Mouse (Mus musculus) neural tube, embryonic 13.5 days (tissue): ENCODE data around the gene Spg11. TPM values are rescaled to one million over a fixed set of nuclear protein-coding genes. Genes with fewer than 3 reads are reported as not detected.

Experiments
- ATAC-seq: fragments of 200-750 bp; cut with Nextera tagmentation; 2 replicates; pipeline ENCODE4 v1.8.0; 2017; ENCODE audit warnings: low read depth, mild to moderate bottlenecking, moderate TSS enrichment, moderate library complexity
- H3K27ac ChIP-seq: fragments of 300-500 bp; sonication (generic); replicated peaks from 2 replicates; pipeline ENCODE4 v1.5.1; 2015; ENCODE audit warnings: moderate library complexity, mild to moderate bottlenecking, inconsistent platforms
- H3K27me3 ChIP-seq: fragments of 300-500 bp; sonication (generic); 2 replicates; pipeline ENCODE4 v1.6.1; 2015; ENCODE audit warnings: mild to moderate bottlenecking, inconsistent platforms
- H3K36me3 ChIP-seq: fragments of 300-500 bp; sonication (generic); 2 replicates; pipeline ENCODE4 v1.6.1; 2015; ENCODE audit warnings: mild to moderate bottlenecking, inconsistent platforms
- H3K4me1 ChIP-seq: fragments of 300-500 bp; sonication (generic); replicated peaks from 2 replicates; pipeline ENCODE4 v1.6.1; 2015; ENCODE audit warnings: inconsistent platforms
- H3K4me2 ChIP-seq: fragments of 300-500 bp; sonication (generic); 2 replicates; pipeline ENCODE4 v1.6.1; 2015; ENCODE audit warnings: inconsistent platforms, mild to moderate bottlenecking, moderate library complexity
- H3K4me3 ChIP-seq: fragments of 300-500 bp; sonication (generic); 2 replicates; pipeline ENCODE4 v1.5.1; 2015; ENCODE audit warnings: mild to moderate bottlenecking, inconsistent platforms
- H3K9ac ChIP-seq: fragments of 300-500 bp; sonication (generic); 2 replicates; pipeline ENCODE4 v1.6.1; 2015; ENCODE audit warnings: moderate library complexity, mild to moderate bottlenecking, inconsistent platforms
- H3K9me3 ChIP-seq: fragments of 300-500 bp; sonication (generic); 2 replicates; pipeline ENCODE4 v1.6.1; 2016; ENCODE audit warnings: inconsistent platforms
- WGBS: fragments of 180-500 bp; shearing (Covaris S2); methylation state at CpG from one replicate; pipeline ENCODE4 v1.1.7; 2015; 5-methylcytosine and 5-hydroxymethylcytosine counted together
- polyA plus RNA-seq: library from polyadenylated mRNA; unstranded; fragments of >200 nt; fragmentation: Nextera tagmentation; extraction: Ambion mirVana; gene quantifications from 2 replicates; pipeline ENCODE4 v1.2.1, GENCODE M21; 2015

The Spg11 gene
- polyA plus RNA-seq, 1 experiment from 2014 or later, result 6.4 TPM

DNA sequence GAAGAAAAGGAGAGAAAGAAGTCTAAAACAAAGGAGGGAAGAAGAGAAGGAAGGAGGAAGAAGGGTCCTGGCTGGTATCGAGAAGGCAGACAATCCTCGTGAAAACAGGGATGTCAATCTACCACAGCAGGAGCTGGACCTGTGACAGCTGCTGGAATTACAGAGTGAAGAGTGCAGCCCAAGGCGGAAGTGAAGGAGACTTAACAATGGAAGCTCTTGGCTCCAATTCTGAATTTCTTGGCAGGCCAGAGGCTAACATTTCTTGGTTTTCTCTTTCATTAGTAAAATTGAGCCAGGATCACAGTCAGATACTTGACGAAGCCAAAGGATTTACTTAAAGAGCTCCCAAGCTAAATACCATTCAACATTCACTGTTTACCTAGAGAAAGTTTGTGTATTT, 31.7 kb downstream of the Spg11 start:
- H3K27ac ChIP-seq, result no peak overlapping the region
- no peak overlapping the region for H3K4me2 ChIP-seq
- ATAC-seq, result no peak
- H3K9ac ChIP-seq, result no peak overlapping the region
- WGBS, result 83% methylated on average over 4 of the region's 4 CpGs
- peaks cover 89% of the 10 kb centered on the region for H3K36me3 ChIP-seq
- no peaks in the 10 kb centered on the region for H3K27me3 ChIP-seq
- H3K4me1 ChIP-seq, result no peaks in the 10 kb centered on the region
- no peaks in the 10 kb centered on the region for H3K9me3 ChIP-seq
- no peak overlapping the region for H3K4me3 ChIP-seq

DNA sequence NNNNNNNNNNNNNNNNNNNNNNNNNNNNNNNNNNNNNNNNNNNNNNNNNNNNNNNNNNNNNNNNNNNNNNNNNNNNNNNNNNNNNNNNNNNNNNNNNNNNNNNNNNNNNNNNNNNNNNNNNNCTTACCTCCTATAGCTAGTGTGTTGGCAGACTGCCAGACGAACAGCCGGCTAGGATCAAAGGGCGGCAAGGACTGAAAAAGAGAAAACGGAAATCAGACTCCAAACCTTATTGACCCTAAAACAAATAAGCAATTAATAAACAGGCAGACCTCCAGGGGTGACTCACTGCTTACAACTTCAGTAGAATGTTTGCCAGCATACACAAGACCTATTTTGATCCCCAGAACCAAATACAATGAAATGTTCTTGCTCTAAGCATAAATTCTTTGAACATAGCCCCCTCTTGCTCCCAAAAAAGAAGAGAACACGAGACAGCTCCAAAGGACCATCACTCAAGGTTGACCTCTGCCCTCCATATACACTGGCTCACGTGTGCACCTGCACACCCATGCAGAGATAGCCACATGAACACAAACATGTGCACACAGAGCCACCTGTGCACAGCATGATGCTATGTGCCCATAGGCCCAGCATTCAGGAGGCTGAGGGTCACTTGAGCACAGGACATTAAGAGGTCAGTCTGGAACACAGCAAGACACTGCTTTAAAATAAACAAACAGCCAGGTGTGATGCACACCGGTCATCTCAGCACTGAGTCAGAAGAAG, 36.3 kb downstream of the Spg11 start:
- H3K36me3 ChIP-seq, result peaks cover 83% of the 10 kb centered on the region

DNA sequence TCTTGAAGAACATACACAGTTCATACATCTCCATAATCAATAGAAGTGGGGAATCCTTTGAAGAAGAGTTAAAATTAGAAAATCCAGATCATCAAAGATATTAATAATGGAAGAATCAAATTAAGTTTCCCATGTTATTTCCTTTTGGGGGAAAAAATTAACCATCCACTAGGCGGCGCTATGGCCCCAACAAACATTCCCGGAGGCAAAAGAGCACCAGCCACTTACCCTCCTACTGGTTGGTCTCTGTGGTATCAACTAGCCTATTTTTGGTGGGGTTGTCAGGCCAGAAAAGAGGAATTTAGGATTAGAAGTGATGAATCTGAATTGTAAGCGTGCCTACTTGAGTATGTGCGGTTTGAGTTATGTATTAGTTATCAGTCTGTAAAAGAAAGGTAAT, 48.3 kb downstream of the Spg11 start:
- H3K4me2 ChIP-seq, result no peak overlapping the region
- no peaks in the 10 kb centered on the region for H3K27me3 ChIP-seq
- WGBS, result 43% methylated on average over 5 of the region's 5 CpGs
- H3K27ac ChIP-seq, result no peak overlapping the region
- no peaks in the 10 kb centered on the region for H3K9me3 ChIP-seq
- no peak overlapping the region for H3K4me3 ChIP-seq
- peaks cover 58% of the 10 kb centered on the region for H3K36me3 ChIP-seq
- ATAC-seq, result no peak
- no peak overlapping the region for H3K9ac ChIP-seq
- H3K4me1 ChIP-seq, result no peaks in the 10 kb centered on the region

More for the DNA sequence above, 36.3 kb downstream of the Spg11 start:
- no peaks in the 10 kb centered on the region for H3K9me3 ChIP-seq
- no peak for ATAC-seq
- WGBS, result 48% methylated on average over 7 of the region's 7 CpGs
- no peak overlapping the region for H3K9ac ChIP-seq
- no peaks in the 10 kb centered on the region for H3K4me1 ChIP-seq
- H3K4me3 ChIP-seq, result no peak overlapping the region
- H3K4me2 ChIP-seq, result no peak overlapping the region
- no peaks in the 10 kb centered on the region for H3K27me3 ChIP-seq
- H3K27ac ChIP-seq, result no peak overlapping the region

DNA sequence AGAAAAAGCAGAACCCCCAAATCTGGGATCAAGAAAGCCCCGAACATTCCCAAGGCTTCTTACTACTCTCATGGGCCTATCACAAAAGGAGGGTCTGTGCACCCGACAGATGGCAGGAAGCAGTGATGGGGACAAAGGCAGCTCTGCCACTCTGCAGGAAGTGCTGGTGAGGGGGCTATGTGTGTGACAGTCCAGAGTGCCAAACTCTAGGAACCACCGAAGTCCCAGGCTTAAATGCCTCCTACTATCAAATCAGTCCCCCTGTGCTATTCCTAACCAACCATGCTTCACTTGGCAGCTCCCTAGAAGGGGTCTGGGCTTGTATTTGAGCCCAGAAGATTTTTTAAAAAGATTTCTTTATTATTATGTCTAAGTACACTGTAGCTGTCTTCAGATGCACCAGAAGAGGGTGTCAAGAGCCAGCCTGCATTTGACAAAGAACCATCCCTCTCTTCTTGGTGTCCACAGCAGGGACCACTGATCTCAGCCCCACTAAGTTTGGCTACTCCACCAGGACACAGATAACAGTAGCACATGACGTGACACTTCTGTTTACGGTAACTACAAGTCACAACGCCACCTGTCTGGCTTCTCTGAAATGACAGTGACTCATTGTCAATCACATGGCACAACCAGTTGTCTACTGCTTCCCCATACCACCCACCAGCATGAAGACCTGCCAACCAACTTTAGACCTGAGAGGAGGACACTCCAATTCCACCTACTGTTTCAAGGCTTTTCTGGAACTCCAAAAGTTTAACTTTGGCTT, 48.9 kb downstream of the Spg11 start:
- Histone ChIP-seq H3K9me3 (no peaks in the 10 kb centered on the region), H3K4me3 (no peak overlapping the region), H3K9ac (no peak overlapping the region), H3K27ac (no peak overlapping the region), H3K36me3 (peaks cover 58% of the 10 kb centered on the region), H3K27me3 (no peaks in the 10 kb centered on the region), H3K4me1 (no peaks in the 10 kb centered on the region), H3K4me2 (no peak overlapping the region)
- ATAC-seq, result no peak
- WGBS, result 88% methylated on average over 6 of the region's 6 CpGs

DNA sequence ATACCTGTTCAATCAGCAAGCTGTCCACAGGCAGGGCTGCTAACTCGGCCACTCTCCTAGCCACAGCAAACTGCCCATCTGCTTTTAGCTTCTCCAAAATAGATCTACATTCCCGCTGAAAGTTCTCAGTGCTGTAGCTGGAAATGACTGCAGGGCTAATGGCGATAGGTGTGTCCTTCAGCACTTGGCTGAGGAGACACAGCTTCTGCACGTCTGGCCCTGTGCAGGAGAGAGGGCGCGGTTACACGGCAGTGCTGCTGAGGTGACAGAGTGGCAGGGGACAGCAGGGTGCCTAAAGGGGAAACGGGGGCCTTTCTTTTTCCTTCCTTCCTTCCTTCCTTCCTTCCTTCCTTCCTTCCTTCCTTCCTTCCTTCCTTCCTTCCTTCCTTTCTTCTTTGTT, 51.9 kb downstream of the Spg11 start:
- no peak for ATAC-seq
- Histone ChIP-seq H3K4me2 (no peak overlapping the region), H3K4me3 (no peak overlapping the region), H3K27ac (no peak overlapping the region), H3K9ac (no peak overlapping the region), H3K9me3 (no peaks in the 10 kb centered on the region), H3K4me1 (no peaks in the 10 kb centered on the region), H3K36me3 (peaks cover 59% of the 10 kb centered on the region), H3K27me3 (no peaks in the 10 kb centered on the region)
- WGBS, result 75% methylated on average over 8 of the region's 8 CpGs

DNA sequence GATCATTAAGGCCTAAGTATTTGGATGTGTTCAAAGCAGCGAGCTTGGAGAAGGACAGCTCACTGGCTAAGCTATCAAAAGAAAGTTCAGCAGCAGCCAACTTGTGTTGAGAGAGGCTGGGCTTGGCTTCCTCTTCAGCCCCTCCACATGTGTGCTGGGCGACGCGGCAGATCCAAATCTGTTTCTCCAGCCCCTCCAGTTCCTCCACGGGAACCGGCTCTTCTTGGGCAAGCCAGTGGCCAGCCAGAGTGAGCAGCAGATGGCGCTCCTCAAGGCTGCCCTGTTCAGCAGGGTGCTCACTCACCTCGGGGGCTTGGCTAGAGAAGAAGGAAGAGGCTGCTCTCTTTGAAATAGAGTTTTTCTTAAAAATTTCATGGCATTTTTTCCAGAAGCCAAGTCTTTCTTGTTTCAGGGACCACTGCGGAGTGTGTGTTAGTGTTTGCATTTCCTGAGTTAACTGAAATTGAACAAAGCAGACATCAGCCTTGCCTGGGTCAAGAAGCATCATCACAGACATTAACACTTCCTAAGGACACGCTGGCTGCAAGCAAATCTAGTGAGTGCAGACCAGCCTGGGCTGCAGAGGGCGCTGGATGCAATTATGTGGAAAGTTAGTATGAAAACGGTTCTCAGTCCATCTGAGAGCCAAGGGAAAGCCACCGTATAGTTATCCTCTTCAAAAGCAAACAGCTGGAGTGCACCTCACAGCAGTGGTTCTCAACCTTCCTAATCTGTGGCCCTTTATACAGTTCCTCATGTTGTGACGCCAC, 52.8 kb downstream of the Spg11 start:
- no peak overlapping the region for H3K4me2 ChIP-seq
- H3K4me1 ChIP-seq, result no peaks in the 10 kb centered on the region
- peaks cover 60% of the 10 kb centered on the region for H3K36me3 ChIP-seq
- 59% methylated on average over 14 of the region's 14 CpGs for WGBS
- no peak overlapping the region for H3K9ac ChIP-seq
- H3K9me3 ChIP-seq, result no peaks in the 10 kb centered on the region
- no peak overlapping the region for H3K4me3 ChIP-seq
- H3K27ac ChIP-seq, result no peak overlapping the region
- H3K27me3 ChIP-seq, result no peaks in the 10 kb centered on the region
- no peak for ATAC-seq

DNA sequence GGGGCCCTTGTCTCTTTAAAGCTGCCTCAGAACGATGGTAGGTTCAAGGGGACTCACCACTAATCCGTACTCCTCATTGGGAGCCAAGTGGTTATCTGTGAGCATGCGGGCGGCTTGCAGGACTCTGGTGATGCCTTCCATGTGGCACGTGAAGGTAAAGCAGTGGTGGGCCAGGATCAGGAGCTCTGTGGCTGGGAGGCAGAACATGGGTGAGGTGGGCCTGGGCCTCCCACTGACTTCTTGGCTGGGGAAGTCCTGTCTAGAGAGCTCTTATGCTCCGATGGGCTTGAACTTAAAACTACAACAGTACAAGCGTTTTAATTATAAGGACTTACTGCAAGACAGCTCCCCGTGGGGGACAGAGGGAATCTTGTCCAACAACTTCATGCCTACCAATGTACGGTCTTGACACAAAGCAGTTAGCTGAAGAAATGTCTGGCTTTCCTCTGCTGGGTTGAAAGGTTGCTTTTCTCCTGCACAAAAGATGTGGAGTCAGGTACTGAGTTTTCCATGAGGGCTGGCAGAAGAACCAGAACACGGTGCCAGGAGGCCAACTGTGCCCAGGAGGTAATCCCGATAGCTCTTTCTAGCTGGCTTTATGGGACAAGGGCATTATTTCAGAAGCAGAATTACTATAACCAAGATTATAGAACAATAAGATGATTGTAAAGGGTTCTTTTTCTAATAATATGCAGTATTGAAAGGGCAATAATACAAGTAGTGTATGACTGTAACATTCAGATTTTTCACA, 58.6 kb downstream of the Spg11 start:
- Histone ChIP-seq H3K9me3 (no peaks in the 10 kb centered on the region), H3K9ac (no peak overlapping the region), H3K4me1 (no peaks in the 10 kb centered on the region), H3K4me2 (no peak overlapping the region), H3K27ac (no peak overlapping the region), H3K36me3 (peaks cover 59% of the 10 kb centered on the region), H3K4me3 (no peak overlapping the region), H3K27me3 (no peaks in the 10 kb centered on the region)
- WGBS, result 91% methylated on average over 11 of the region's 11 CpGs
- no peak for ATAC-seq

DNA sequence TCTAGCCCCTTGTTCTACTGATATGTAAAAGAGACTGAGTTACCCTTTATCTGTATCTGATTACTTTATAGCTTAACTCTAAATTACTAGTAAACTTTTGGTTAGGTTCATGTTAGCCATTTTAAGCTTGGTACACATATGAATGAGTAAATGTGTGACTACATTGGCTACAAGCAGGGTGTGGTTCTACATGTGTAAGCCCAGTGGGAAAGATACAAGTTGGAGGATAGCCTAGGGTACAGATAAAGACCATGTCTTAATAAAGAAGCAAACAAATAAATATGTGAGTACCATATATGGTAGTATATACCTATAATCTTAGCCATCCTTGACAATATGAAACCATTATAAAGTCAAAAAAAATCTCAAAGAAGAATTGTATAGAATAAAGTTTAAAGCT, 74.3 kb downstream of the Spg11 start:
- H3K4me2 ChIP-seq, result no peak overlapping the region
- no peak overlapping the region for H3K27ac ChIP-seq
- no peak overlapping the region for H3K9ac ChIP-seq
- H3K36me3 ChIP-seq, result peaks cover 26% of the 10 kb centered on the region
- H3K4me3 ChIP-seq, result no peak overlapping the region
- H3K4me1 ChIP-seq, result no peaks in the 10 kb centered on the region
- no peaks in the 10 kb centered on the region for H3K9me3 ChIP-seq
- no peak for ATAC-seq
- no peaks in the 10 kb centered on the region for H3K27me3 ChIP-seq

DNA sequence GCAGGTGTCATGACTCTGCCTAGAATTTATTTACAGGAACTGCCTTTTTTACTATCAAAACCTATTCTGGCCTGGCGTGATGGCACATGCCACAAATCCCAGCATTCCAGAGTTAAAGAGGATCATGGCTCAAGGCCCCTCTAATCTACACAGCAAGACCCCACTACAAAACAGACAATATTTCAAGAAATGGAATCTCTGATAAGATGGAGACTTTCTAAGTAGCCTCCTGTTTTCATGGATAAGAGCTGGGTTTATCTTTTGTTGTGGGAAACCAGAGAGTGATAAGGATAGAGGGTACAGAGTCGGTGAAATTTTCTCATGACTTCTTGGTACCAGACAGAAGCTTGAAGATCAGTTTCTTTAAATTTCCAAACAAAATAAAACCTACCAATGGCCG, 82.1 kb downstream of the Spg11 start:
- Histone ChIP-seq H3K4me3 (no peak overlapping the region), H3K9me3 (no peaks in the 10 kb centered on the region), H3K27ac (no peak overlapping the region), H3K4me2 (no peak overlapping the region), H3K27me3 (no peaks in the 10 kb centered on the region), H3K9ac (no peak overlapping the region), H3K4me1 (no peaks in the 10 kb centered on the region), H3K36me3 (peaks cover 27% of the 10 kb centered on the region)
- no peak for ATAC-seq
- 94% methylated on average over 3 of the region's 3 CpGs for WGBS

DNA sequence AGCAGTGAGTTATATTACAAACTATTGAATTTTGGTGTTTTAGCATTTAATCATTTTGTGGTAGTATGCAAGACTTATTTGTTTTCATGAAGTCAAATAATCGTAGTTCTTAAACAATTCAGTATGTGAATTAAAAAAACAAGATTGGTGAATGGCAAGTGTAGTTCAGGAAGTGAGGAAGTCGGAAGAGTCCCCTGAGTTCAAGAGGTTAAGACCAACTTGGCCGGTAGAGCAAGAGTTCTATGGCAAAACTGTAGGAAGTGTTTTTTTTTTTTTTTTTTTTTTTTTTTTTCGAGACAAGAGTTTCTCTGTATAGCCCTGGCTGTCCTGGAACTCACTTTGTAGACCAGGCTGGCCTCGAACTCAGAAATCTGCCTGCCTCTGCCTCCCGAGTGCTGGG, 86.2 kb downstream of the Spg11 start:
- ATAC-seq, result no peak
- WGBS, result 81% methylated on average over 6 of the region's 6 CpGs
- no peaks in the 10 kb centered on the region for H3K27me3 ChIP-seq

DNA sequence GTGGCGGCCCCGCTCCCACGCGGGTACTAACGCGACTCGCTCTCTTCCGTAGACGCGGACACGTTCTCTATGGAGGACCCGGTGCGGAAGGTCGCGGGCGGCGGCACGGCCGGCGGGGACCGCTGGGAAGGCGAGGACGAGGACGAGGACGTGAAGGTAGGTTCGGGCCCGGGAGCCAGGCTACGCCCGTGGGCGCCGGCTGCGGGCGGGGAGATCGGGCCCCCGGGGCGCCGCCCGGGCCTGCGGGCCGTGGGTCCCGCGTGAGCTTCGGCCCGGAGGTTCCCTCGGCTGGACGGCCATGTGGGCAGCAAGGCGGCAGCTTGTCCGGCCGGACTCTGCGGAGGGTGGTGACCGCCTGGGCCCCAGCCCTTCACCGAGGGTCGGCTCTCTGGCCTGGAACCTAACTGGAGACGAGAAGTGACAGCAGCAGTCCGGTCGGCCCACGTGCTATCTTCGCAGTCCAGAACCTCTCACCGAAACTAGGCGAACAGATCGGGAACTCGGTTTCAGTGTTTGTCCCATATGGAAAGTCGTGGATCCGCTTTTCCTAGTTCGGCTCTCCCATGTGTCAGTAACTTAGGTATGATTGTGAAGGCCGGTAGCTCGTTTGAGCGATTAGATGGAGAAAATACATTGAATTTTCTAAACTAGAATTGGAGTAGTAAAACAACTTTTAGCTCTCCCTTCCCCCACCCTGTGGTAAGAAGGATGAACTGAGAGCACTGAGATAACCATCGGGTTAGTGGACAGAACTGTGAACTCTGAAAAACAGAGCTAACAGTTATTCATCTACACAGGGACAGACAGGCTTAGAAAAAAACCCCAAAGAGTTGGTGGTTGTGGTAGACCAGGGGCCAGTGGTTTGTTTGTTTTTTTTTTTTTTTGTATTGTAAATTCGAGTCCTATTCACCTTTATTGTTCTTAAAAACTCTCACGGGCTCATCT, 89.2 kb downstream of the Spg11 start:
- WGBS, result 2% methylated on average over 56 of the region's 71 CpGs
- peak; percentile 70 for ATAC-seq
- Histone ChIP-seq H3K27ac (peak overlapping the region; percentile 88), H3K36me3 (peaks cover 12% of the 10 kb centered on the region; the same call in 1 of the 2 replicates), H3K27me3 (no peaks in the 10 kb centered on the region), H3K4me2 (peak overlapping the region; percentile 81), H3K9ac (peak overlapping the region; percentile 94), H3K4me1 (peaks cover 21% of the 10 kb centered on the region), H3K4me3 (peak overlapping the region; percentile 98), H3K9me3 (no peaks in the 10 kb centered on the region)

More for the DNA sequence above, 86.2 kb downstream of the Spg11 start:
- Histone ChIP-seq H3K9ac (no peak overlapping the region), H3K9me3 (no peaks in the 10 kb centered on the region), H3K36me3 (peaks cover 22% of the 10 kb centered on the region), H3K27ac (no peak overlapping the region), H3K4me1 (peaks cover 21% of the 10 kb centered on the region), H3K4me3 (no peak overlapping the region), H3K4me2 (no peak overlapping the region)
